Mouse (Mus musculus) kidney, embryonic 16.5 days (tissue): ENCODE results near the gene Tigd3. TPM values are rescaled to one million over a fixed set of nuclear protein-coding genes. Genes with fewer than 3 reads are reported as not detected.

Experiments
- ATAC-seq: fragments of 200-750 bp; cut with Nextera tagmentation; 2 replicates; pipeline ENCODE4 v1.8.0; 2017; ENCODE audit warnings: moderate TSS enrichment; ENCODE audit not compliant: low FRiP score, low TSS enrichment
- H3K27ac ChIP-seq: fragments of 300-500 bp; sonication (generic); 2 replicates; pipeline ENCODE4 v1.5.1; 2014; ENCODE audit warnings: low read length
- H3K27me3 ChIP-seq: fragments of 300-500 bp; sonication (generic); 2 replicates; pipeline ENCODE4 v1.6.1; 2014; ENCODE audit warnings: low read length, control low read depth, mixed read lengths; ENCODE audit not compliant: insufficient read depth
- H3K36me3 ChIP-seq: fragments of 300-500 bp; sonication (generic); 2 replicates; pipeline ENCODE4 v1.6.1; 2014; ENCODE audit warnings: low read length, control low read depth, mixed read lengths; ENCODE audit not compliant: insufficient read depth
- H3K4me1 ChIP-seq: fragments of 300-500 bp; sonication (generic); 2 replicates; pipeline ENCODE4 v1.6.1; 2014; ENCODE audit warnings: low read length, control low read depth, mixed read lengths; ENCODE audit not compliant: insufficient read depth
- H3K4me2 ChIP-seq: fragments of 300-500 bp; sonication (generic); replicated peaks from 2 replicates; pipeline ENCODE4 v1.6.1; 2014; ENCODE audit warnings: low read depth, low read length
- H3K4me3 ChIP-seq: fragments of 300-500 bp; sonication (generic); 2 replicates; pipeline ENCODE4 v1.5.1; 2014; ENCODE audit warnings: mild to moderate bottlenecking, low read length
- H3K9ac ChIP-seq: fragments of 300-500 bp; sonication (generic); replicated peaks from 2 replicates; pipeline ENCODE4 v1.6.1; 2014; ENCODE audit warnings: low read length
- H3K9me3 ChIP-seq: fragments of 300-500 bp; sonication (generic); 2 replicates; pipeline ENCODE4 v1.6.1; 2016; ENCODE audit warnings: low read length, control low read depth
- WGBS: fragments of 180-500 bp; shearing (Covaris S2); extraction: QIAGEN DNeasy Blood & Tissue Kit; methylation state at CpG from one replicate; pipeline ENCODE4 v1.1.7; 2014; 5-methylcytosine and 5-hydroxymethylcytosine counted together
- polyA plus RNA-seq: library from polyadenylated mRNA; unstranded; fragments of >200 nt; fragmentation: Nextera tagmentation; extraction: Ambion mirVana; gene quantifications from 2 replicates; pipeline ENCODE4 v1.2.1, GENCODE M21; 2015

Gene Tigd3
- polyA plus RNA-seq, 1 experiment from 2014 or later, result 3.7 TPM

GRCm38 (mm10) chr19:5844831-5845318 lies 49.1 kb downstream of the Tigd3 start:
- Histone ChIP-seq H3K36me3 (no peaks in the 10 kb centered on the region), H3K27ac (peak overlapping the region; percentile 99), H3K9me3 (no peaks in the 10 kb centered on the region), H3K9ac (peak overlapping the region; percentile 72), H3K27me3 (no peaks in the 10 kb centered on the region), H3K4me3 (peak overlapping the region; percentile 43), H3K4me1 (peaks cover 78% of the 10 kb centered on the region), H3K4me2 (peak overlapping the region; percentile 64)
- WGBS, result 55% methylated on average over 12 of the region's 12 CpGs
- no peak for ATAC-seq

GRCm38 (mm10) chr19:5843781-5844691 lies 49.9 kb downstream of the Tigd3 start:
- no peak for ATAC-seq
- Histone ChIP-seq H3K27ac (peak overlapping the region; percentile 99), H3K4me2 (peak overlapping the region; percentile 64), H3K4me1 (peaks cover 69% of the 10 kb centered on the region), H3K9me3 (no peaks in the 10 kb centered on the region), H3K36me3 (no peaks in the 10 kb centered on the region), H3K4me3 (peak overlapping the region; percentile 43), H3K27me3 (no peaks in the 10 kb centered on the region), H3K9ac (peak overlapping the region; percentile 72)
- WGBS, result 58% methylated on average over 30 of the region's 30 CpGs

- no peaks in the 10 kb centered on the region for H3K36me3 ChIP-seq
- peak overlapping the region; percentile 64 for H3K4me2 ChIP-seq
- H3K4me3 ChIP-seq, result peak overlapping the region; percentile 43
- peaks cover 59% of the 10 kb centered on the region for H3K4me1 ChIP-seq
- H3K27ac ChIP-seq, result peak overlapping the region; percentile 99
- 74% methylated on average over 9 of the region's 9 CpGs for WGBS
- H3K9me3 ChIP-seq, result no peaks in the 10 kb centered on the region
- no peaks in the 10 kb centered on the region for H3K27me3 ChIP-seq
- no peak for ATAC-seq
- peak overlapping the region; percentile 72 for H3K9ac ChIP-seq
These were observed 50.9 kb downstream of the Tigd3 start for GRCm38 (mm10) chr19:5842785-5843730.

- no peak for ATAC-seq
- Histone ChIP-seq H3K36me3 (no peaks in the 10 kb centered on the region), H3K9me3 (no peaks in the 10 kb centered on the region), H3K4me2 (peak overlapping the region; percentile 64), H3K4me1 (peaks cover 51% of the 10 kb centered on the region), H3K4me3 (peak overlapping the region; percentile 43), H3K27me3 (no peaks in the 10 kb centered on the region), H3K9ac (peak overlapping the region; percentile 28; the same call in 1 of the 2 replicates), H3K27ac (peak overlapping the region; percentile 99)
- 42% methylated on average over 5 of the region's 5 CpGs for WGBS
These were observed 51.8 kb downstream of the Tigd3 start for GRCm38 (mm10) chr19:5841999-5842784.

DNA sequence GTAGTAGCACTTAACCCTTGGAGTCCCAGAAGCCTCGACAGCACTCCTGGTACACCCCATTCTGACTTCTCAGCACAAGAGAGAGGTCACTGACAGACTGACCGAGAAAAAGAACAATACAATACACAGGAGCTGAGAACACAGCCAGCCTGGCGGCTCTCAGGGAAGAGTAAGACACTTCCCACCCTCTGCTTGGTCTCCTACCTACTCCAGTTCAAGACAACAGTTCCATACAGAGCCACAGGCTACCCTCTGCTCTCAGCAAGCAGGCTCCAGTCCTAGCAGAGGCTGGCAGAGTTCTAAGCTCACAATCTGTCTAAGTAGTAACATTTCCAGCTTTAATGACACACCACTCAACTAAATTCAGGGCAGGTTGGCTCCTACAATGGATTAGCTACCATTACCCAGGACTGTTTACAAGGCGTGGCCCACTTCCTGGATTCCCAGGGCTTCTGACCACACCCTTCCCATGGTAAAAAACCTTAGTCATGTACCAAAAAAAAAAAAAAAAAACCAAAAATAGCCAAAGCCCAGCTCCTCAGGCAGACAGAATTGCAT lies 52.5 kb downstream of the Tigd3 start:
- H3K4me3 ChIP-seq, result peak overlapping the region; percentile 43; the same call in 1 of the 2 replicates
- peak overlapping the region; percentile 64 for H3K4me2 ChIP-seq
- H3K9me3 ChIP-seq, result no peaks in the 10 kb centered on the region
- WGBS, result 67% methylated on average over 4 of the region's 4 CpGs
- no peak overlapping the region; the same call in 1 of the 2 replicates for H3K27ac ChIP-seq
- no peak for ATAC-seq
- H3K36me3 ChIP-seq, result no peaks in the 10 kb centered on the region
- no peaks in the 10 kb centered on the region for H3K27me3 ChIP-seq
- H3K9ac ChIP-seq, result peak overlapping the region; percentile 22; the same call in 1 of the 2 replicates
- H3K4me1 ChIP-seq, result peaks cover 46% of the 10 kb centered on the region

Other genes starting within 250 kb of the Tigd3 start
- gene Sipa1, start 230.4 kb downstream of the Tigd3 start, polyA plus RNA-seq, result 37.1 and 39.6 TPM in 2 replicates
- 41.5 and 43.8 TPM in 2 replicates for gene Map3k11, start 205.4 kb downstream of the Tigd3 start, polyA plus RNA-seq
- 27.0 and 28.1 TPM in 2 replicates for gene Pcnx3, start 205.2 kb downstream of the Tigd3 start, polyA plus RNA-seq
- 0.15 and 0.23 TPM in 2 replicates for gene Kcnk7, start 189.8 kb downstream of the Tigd3 start, polyA plus RNA-seq
- 19.5 and 25.0 TPM in 2 replicates for gene Ehbp1l1, start 167.8 kb downstream of the Tigd3 start, polyA plus RNA-seq
- gene Fam89b, start 164.5 kb downstream of the Tigd3 start, polyA plus RNA-seq, result 93.4 and 97.9 TPM in 2 replicates
- 18.1 and 21.5 TPM in 2 replicates for gene Ltbp3, start 153.2 kb downstream of the Tigd3 start, polyA plus RNA-seq
- gene Scyl1, start 122.7 kb downstream of the Tigd3 start, polyA plus RNA-seq, result 82.9 and 85.3 TPM in 2 replicates
- 50.6 and 52.9 TPM in 2 replicates for gene Frmd8, start 18.9 kb downstream of the Tigd3 start, polyA plus RNA-seq
- gene Slc25a45, start 16.3 kb downstream of the Tigd3 start, polyA plus RNA-seq, result 14.8 and 15.7 TPM in 2 replicates
- 185 and 188 TPM in 2 replicates for gene Dpf2, start 18.9 kb upstream of the Tigd3 start, polyA plus RNA-seq
- gene Cdc42ep2, start 30.7 kb upstream of the Tigd3 start, polyA plus RNA-seq, result 16.5 and 17.3 TPM in 2 replicates
- gene Pola2, start 70.1 kb upstream of the Tigd3 start, polyA plus RNA-seq, result 77.7 and 82.1 TPM in 2 replicates
- gene Slc22a20, start 92.0 kb upstream of the Tigd3 start, polyA plus RNA-seq, result not detected in 2 replicates
- gene Capn1, start 121.7 kb upstream of the Tigd3 start, polyA plus RNA-seq, result 11.1 and 11.9 TPM in 2 replicates
- gene Syvn1, start 152.4 kb upstream of the Tigd3 start, polyA plus RNA-seq, result 33.1 and 39.0 TPM in 2 replicates
- 83.2 and 87.2 TPM in 2 replicates for gene Mrpl49, start 163.6 kb upstream of the Tigd3 start, polyA plus RNA-seq
- 644 and 690 TPM in 2 replicates for gene Fau, start 163.7 kb upstream of the Tigd3 start, polyA plus RNA-seq
- gene Znhit2, start 167.0 kb upstream of the Tigd3 start, polyA plus RNA-seq, result 35.4 and 37.7 TPM in 2 replicates
- 22.8 and 28.6 TPM in 2 replicates for gene Tm7sf2, start 174.2 kb upstream of the Tigd3 start, polyA plus RNA-seq
- 85.7 and 90.6 TPM in 2 replicates for gene Vps51, start 183.1 kb upstream of the Tigd3 start, polyA plus RNA-seq
- gene Tmem262, start 185.9 kb upstream of the Tigd3 start, polyA plus RNA-seq, result not detected in 2 replicates
- gene Gm28374, start 188.1 kb upstream of the Tigd3 start, polyA plus RNA-seq, result 1.0 and 2.5 TPM in 2 replicates
- 77.1 and 78.9 TPM in 2 replicates for gene Zfpl1, start 190.8 kb upstream of the Tigd3 start, polyA plus RNA-seq
- gene Cdca5, start 190.8 kb upstream of the Tigd3 start, polyA plus RNA-seq, result 43.6 and 45.2 TPM in 2 replicates
- gene AC131692.1, start 200.3 kb upstream of the Tigd3 start, polyA plus RNA-seq, result 0.28 and 0.35 TPM in 2 replicates
- gene Naaladl1, start 211.6 kb upstream of the Tigd3 start, polyA plus RNA-seq, result 0.40 and 0.47 TPM in 2 replicates
- 42.3 and 43.7 TPM in 2 replicates for gene Sac3d1, start 224.5 kb upstream of the Tigd3 start, polyA plus RNA-seq
- 33.3 and 36.2 TPM in 2 replicates for gene Snx15, start 234.2 kb upstream of the Tigd3 start, polyA plus RNA-seq
- gene Batf2, start 246.8 kb upstream of the Tigd3 start, polyA plus RNA-seq, result 0.47 and 0.84 TPM in 2 replicates
- 111 and 113 TPM in 2 replicates for gene Arl2, start 247.4 kb upstream of the Tigd3 start, polyA plus RNA-seq